Mouse (Mus musculus): Measurements from ENCODE around the gene Lman1l. TPM values are rescaled to one million over a fixed set of nuclear protein-coding genes. Genes with fewer than 3 reads are reported as not detected.

Gene Lman1l
- 0.22 TPM in 1 of 2 replicates, not detected in the other for total RNA-seq (2012; rRNA removed)

- no peaks in the 10 kb centered on the region for H3K4me1 ChIP-seq (ENCODE audit: control insufficient read depth in 2 of 2, insufficient read depth in 2 of 2, low read length in 2 of 2, poor library complexity in 1 of 2)
- H3K27ac ChIP-seq (ENCODE audit: insufficient read depth, low read depth, low read length, poor library complexity, severe bottlenecking), result no peak within 1 kb of the TSS
- no peak for TF ChIP-seq ZC3H11A (IDR thresholded peaks at IDR 0.05; ENCODE audit: borderline replicate concordance, low read depth, low read length)
- TF ChIP-seq HCFC1 (IDR thresholded peaks at IDR 0.05; ENCODE audit: borderline replicate concordance, insufficient read depth, low read length), result no peak
- no peak for TF ChIP-seq MAFK (IDR thresholded peaks at IDR 0.05; ENCODE audit: insufficient read depth, low read depth, low read length)
- TF ChIP-seq CHD2 (IDR thresholded peaks at IDR 0.05; ENCODE audit: low read depth, low read length), result no peak
- TF ChIP-seq ZNF384 (IDR thresholded peaks at IDR 0.05; ENCODE audit: low read depth, low read length), result no peak
- H3K36me3 ChIP-seq (ENCODE audit: control insufficient read depth, insufficient read depth, low read length, poor library complexity, severe bottlenecking), result peaks cover 1% of the 10 kb centered on the region; the same call in 1 of the 2 replicates
- no peak within 1 kb of the TSS for H3K9ac ChIP-seq (ENCODE audit: insufficient read depth, low read depth, low read length, poor library complexity, severe bottlenecking)
- in situ Hi-C loops (cut with MboI; ENCODE audit: low sequenced_read_pairs in 2 of 2, unreplicated experiment in 2 of 2), result no loop called here
- no peak for DNase-seq (ENCODE audit: low read depth, low spot score)
- no peak within 1 kb of the TSS for H3K4me3 ChIP-seq (ENCODE audit: insufficient read depth in 1 of 2, low read depth in 1 of 2, low read length in 2 of 2, poor library complexity in 1 of 2, severe bottlenecking in 1 of 2)
- no peaks in the 10 kb centered on the region for H3K9me3 ChIP-seq (ENCODE audit: control insufficient read depth, insufficient read depth, low read depth, low read length)
These were observed at the start of gene Lman1l for GRCm38 (mm10) chr9:57620674-57621073. Lman1l (minus strand) TSS chr9:57620774.

- in situ Hi-C loops (cut with MboI; ENCODE audit: low sequenced_read_pairs in 2 of 2, unreplicated experiment in 2 of 2), result no loop called here
- H3K36me3 ChIP-seq (ENCODE audit: control insufficient read depth, insufficient read depth, low read length, poor library complexity, severe bottlenecking), result no peaks in the 10 kb centered on the region
- no peak overlapping the region for H3K27ac ChIP-seq (ENCODE audit: insufficient read depth, low read depth, low read length, poor library complexity, severe bottlenecking)
- H3K4me1 ChIP-seq (ENCODE audit: control insufficient read depth in 2 of 2, insufficient read depth in 2 of 2, low read length in 2 of 2, poor library complexity in 1 of 2), result peaks cover 0 to 2% of the 10 kb centered on the region in 2 experiments; a peak in 1 of 4 replicates
- DNase-seq (ENCODE audit: low read depth, low spot score), result no peak
- no peak overlapping the region for H3K9ac ChIP-seq (ENCODE audit: insufficient read depth, low read depth, low read length, poor library complexity, severe bottlenecking)
- no peaks in the 10 kb centered on the region for H3K9me3 ChIP-seq (ENCODE audit: control insufficient read depth, insufficient read depth, low read depth, low read length)
- H3K4me3 ChIP-seq (ENCODE audit: insufficient read depth in 1 of 2, low read depth in 1 of 2, low read length in 2 of 2, poor library complexity in 1 of 2, severe bottlenecking in 1 of 2), result no peak overlapping the region
- TF ChIP-seq HCFC1 (IDR thresholded peaks at IDR 0.05; ENCODE audit: borderline replicate concordance, insufficient read depth, low read length), result no peak
- TF ChIP-seq CHD2 (IDR thresholded peaks at IDR 0.05; ENCODE audit: low read depth, low read length), result no peak
- TF ChIP-seq MAFK (IDR thresholded peaks at IDR 0.05; ENCODE audit: insufficient read depth, low read depth, low read length), result no peak
- TF ChIP-seq ZC3H11A (IDR thresholded peaks at IDR 0.05; ENCODE audit: borderline replicate concordance, low read depth, low read length), result no peak
- no peak for TF ChIP-seq ZNF384 (IDR thresholded peaks at IDR 0.05; ENCODE audit: low read depth, low read length)
These were observed 49.0 kb upstream of the Lman1l start for GRCm38 (mm10) chr9:57669566-57669965.

- no peak for DNase-seq (ENCODE audit: low read depth, low spot score)
- H3K27ac ChIP-seq (ENCODE audit: insufficient read depth, low read depth, low read length, poor library complexity, severe bottlenecking), result no peak overlapping the region
- H3K4me3 ChIP-seq (ENCODE audit: insufficient read depth in 1 of 2, low read depth in 1 of 2, low read length in 2 of 2, poor library complexity in 1 of 2, severe bottlenecking in 1 of 2), result no peak overlapping the region
- no peaks in the 10 kb centered on the region for H3K36me3 ChIP-seq (ENCODE audit: control insufficient read depth, insufficient read depth, low read length, poor library complexity, severe bottlenecking)
- no peaks in the 10 kb centered on the region for H3K9me3 ChIP-seq (ENCODE audit: control insufficient read depth, insufficient read depth, low read depth, low read length)
- H3K9ac ChIP-seq (ENCODE audit: insufficient read depth, low read depth, low read length, poor library complexity, severe bottlenecking), result no peak overlapping the region
- peaks cover 0 to 2% of the 10 kb centered on the region in 2 experiments; a peak in 1 of 4 replicates for H3K4me1 ChIP-seq (ENCODE audit: control insufficient read depth in 2 of 2, insufficient read depth in 2 of 2, low read length in 2 of 2, poor library complexity in 1 of 2)
- TF ChIP-seq ZNF384 (IDR thresholded peaks at IDR 0.05; ENCODE audit: low read depth, low read length) (no peak), CHD2 (IDR thresholded peaks at IDR 0.05; ENCODE audit: low read depth, low read length) (no peak), HCFC1 (IDR thresholded peaks at IDR 0.05; ENCODE audit: borderline replicate concordance, insufficient read depth, low read length) (no peak), ZC3H11A (IDR thresholded peaks at IDR 0.05; ENCODE audit: borderline replicate concordance, low read depth, low read length) (no peak), MAFK (IDR thresholded peaks at IDR 0.05; ENCODE audit: insufficient read depth, low read depth, low read length) (no peak)
- in situ Hi-C loops (cut with MboI; ENCODE audit: low sequenced_read_pairs in 2 of 2, unreplicated experiment in 2 of 2), result no loop called here
These were observed 47.7 kb upstream of the Lman1l start for GRCm38 (mm10) chr9:57668277-57668676.

GRCm38 (mm10) chr9:57667817-57668216 lies 47.2 kb upstream of the Lman1l start:
- Histone ChIP-seq H3K4me3 (ENCODE audit: insufficient read depth in 1 of 2, low read depth in 1 of 2, low read length in 2 of 2, poor library complexity in 1 of 2, severe bottlenecking in 1 of 2) (no peak overlapping the region), H3K36me3 (ENCODE audit: control insufficient read depth, insufficient read depth, low read length, poor library complexity, severe bottlenecking) (no peaks in the 10 kb centered on the region), H3K27ac (ENCODE audit: insufficient read depth, low read depth, low read length, poor library complexity, severe bottlenecking) (no peak overlapping the region), H3K4me1 (ENCODE audit: control insufficient read depth in 2 of 2, insufficient read depth in 2 of 2, low read length in 2 of 2, poor library complexity in 1 of 2) (peaks cover 0 to 2% of the 10 kb centered on the region in 2 experiments; a peak in 1 of 4 replicates), H3K9ac (ENCODE audit: insufficient read depth, low read depth, low read length, poor library complexity, severe bottlenecking) (no peak overlapping the region), H3K9me3 (ENCODE audit: control insufficient read depth, insufficient read depth, low read depth, low read length) (no peaks in the 10 kb centered on the region)
- in situ Hi-C loops (cut with MboI; ENCODE audit: low sequenced_read_pairs in 2 of 2, unreplicated experiment in 2 of 2), result no loop called here
- no peak for DNase-seq (ENCODE audit: low read depth, low spot score)
- TF ChIP-seq CHD2 (IDR thresholded peaks at IDR 0.05; ENCODE audit: low read depth, low read length) (no peak), MAFK (IDR thresholded peaks at IDR 0.05; ENCODE audit: insufficient read depth, low read depth, low read length) (no peak), ZC3H11A (IDR thresholded peaks at IDR 0.05; ENCODE audit: borderline replicate concordance, low read depth, low read length) (no peak), HCFC1 (IDR thresholded peaks at IDR 0.05; ENCODE audit: borderline replicate concordance, insufficient read depth, low read length) (no peak), ZNF384 (IDR thresholded peaks at IDR 0.05; ENCODE audit: low read depth, low read length) (no peak)

All from ES-E14 (cell line).